Mouse (Mus musculus): Measurements from ENCODE around the gene Clk3. TPM values are rescaled to one million over a fixed set of nuclear protein-coding genes. Genes with fewer than 3 reads are reported as not detected.
A peak's percentile ranks its signal among the peaks of the same experiment; 100 is the strongest.

Gene Clk3
- polyA plus RNA-seq, 1 experiment from 2014 or later = 67.5 TPM

DNA sequence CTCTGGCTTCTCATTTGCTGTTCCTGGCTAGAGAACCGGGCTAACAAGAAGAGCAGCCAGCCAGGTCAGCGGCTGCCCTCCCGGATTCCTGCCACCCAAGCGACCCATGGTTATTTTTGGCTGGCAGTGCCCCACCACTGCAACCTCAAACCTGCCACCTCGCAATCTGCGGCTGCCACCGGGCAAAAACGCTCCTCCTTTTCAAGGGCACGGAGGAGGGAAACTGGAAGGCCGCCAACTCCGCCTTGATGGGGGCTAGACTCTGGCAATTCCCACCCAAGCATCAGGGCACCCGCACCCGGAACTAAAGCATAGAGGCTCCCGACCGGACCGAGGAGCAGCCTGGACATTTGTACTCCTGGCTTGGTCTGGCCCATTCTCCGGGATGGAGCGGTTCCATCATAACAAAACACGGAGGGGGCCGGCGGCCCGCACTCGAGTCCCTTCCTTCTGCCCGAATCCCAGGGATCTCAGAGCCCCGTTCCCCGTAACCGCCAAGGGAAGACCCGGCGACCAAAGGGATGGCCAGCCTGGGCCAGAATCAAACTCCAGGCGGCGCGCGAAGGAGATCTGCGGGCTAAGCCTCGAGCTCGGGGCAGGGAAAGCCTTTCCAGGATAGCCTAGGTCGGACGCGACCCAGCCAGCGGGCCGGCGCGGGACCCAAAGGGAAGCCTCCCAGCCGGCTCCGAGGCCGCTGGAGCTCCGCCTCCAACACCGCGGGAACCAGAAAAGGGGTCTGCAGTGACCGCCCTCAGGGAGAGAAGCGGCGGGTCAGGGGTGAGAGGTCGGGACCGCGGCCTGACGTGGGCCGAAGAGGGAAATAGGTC is 1.3 kb downstream of the Clk3 start:
- Histone ChIP-seq H3K27me3 (ENCODE audit: control insufficient read depth, insufficient read depth, low read length) (no peaks in the 10 kb centered on the region), H3K4me3 (ENCODE audit: low read length) (peak overlapping the region; percentile 91), H3K9me3 (replicated peaks; ENCODE audit: control insufficient read depth, low read length) (no peaks in the 10 kb centered on the region), H3K4me2 (ENCODE audit: low read depth, low read length) (peak overlapping the region; percentile 94), H3K36me3 (ENCODE audit: control insufficient read depth, insufficient read depth) (peaks cover 17% of the 10 kb centered on the region), H3K27ac (ENCODE audit: low read length) (peak overlapping the region; percentile 98), H3K9ac (ENCODE audit: low read length) (peak overlapping the region; percentile 96), H3K4me1 (ENCODE audit: control insufficient read depth, insufficient read depth, low read length) (peaks cover 51% of the 10 kb centered on the region)
- peak; percentile 47 for ATAC-seq (replicated peaks; ENCODE audit: extremely low read depth, insufficient read depth, low FRiP score)
- under 1% methylated on average over 57 of the region's 57 CpGs for WGBS

DNA sequence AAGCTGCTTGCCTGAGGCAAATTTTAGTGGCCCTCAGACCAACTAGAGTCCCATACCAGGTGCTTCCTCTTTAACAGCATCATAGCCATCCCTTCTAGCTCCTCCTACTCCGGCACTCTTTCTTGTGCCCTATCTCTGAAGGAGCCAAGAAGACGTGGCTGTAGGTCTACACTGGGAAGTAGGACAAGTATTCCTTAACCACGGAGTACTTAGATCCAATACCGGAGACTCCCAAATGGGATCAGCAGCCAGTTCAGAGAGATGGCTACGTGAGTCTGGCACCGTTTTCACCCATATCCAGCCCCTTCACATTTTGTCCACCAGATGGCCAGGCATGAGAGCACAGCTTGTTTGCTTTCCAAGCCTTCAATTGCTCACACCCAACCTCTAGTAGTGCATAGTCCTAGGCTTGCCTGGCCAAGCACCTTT is 3.1 kb downstream of the Clk3 start:
- Histone ChIP-seq H3K36me3 (ENCODE audit: control insufficient read depth, insufficient read depth) (peaks cover 33% of the 10 kb centered on the region), H3K4me3 (ENCODE audit: low read length) (peak overlapping the region; percentile 91; the same call in 1 of the 2 replicates), H3K4me1 (ENCODE audit: control insufficient read depth, insufficient read depth, low read length) (peaks cover 50% of the 10 kb centered on the region), H3K9me3 (replicated peaks; ENCODE audit: control insufficient read depth, low read length) (no peaks in the 10 kb centered on the region), H3K4me2 (ENCODE audit: low read depth, low read length) (peak overlapping the region; percentile 94), H3K27ac (ENCODE audit: low read length) (peak overlapping the region; percentile 98), H3K27me3 (ENCODE audit: control insufficient read depth, insufficient read depth, low read length) (no peaks in the 10 kb centered on the region), H3K9ac (ENCODE audit: low read length) (peak overlapping the region; percentile 19)
- WGBS = 36% methylated on average over 6 of the region's 6 CpGs
- no peak for ATAC-seq (replicated peaks; ENCODE audit: extremely low read depth, insufficient read depth, low FRiP score)

DNA sequence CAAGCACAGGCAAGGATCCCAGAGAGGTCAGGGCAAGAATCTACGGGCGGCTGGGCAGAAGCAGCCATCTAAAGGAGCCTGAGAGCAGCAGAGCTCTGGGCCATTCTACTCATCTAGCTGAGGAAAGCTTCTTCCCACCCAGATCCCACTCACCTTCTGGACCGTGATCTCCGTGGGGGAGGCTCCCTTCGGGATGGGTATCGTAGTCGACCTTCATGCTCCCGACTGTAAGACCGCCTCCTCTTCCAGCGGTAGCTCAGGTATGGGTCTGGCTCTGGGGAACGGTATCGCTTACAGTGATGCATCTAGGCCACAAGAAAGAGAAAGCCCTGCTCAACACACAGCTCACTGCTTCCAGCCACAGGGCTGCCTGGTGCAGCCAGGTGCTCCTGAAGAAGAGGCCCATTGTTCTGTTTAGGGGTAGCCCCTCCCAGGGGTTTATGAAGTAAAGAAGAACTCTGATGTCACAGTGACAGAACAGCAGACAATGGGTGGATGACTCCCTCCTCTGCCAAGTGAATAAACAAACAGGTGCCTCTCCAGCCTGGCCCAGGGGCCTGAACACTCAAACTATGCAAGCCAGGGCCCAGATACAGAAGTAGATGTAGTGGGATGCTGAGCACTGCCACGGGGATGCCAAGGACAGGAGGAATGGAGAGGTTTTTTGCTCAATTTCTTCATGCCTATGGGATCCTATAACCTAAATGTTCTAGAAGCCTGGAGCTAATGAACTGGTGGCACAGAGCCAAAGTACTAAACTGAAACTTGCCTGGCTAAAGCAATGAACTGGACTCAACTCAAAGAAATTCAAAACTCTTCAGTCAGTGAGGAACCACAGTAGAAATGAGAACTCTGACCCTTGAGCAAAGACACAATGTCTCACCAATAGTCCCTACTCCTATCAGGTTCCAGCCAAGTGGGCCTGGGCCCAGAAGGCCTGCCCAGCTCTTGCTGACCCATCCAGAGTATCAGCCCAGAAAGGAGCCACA is 3.8 kb downstream of the Clk3 start:
- H3K4me1 ChIP-seq (ENCODE audit: control insufficient read depth, insufficient read depth, low read length) = peaks cover 44% of the 10 kb centered on the region
- ATAC-seq (replicated peaks; ENCODE audit: extremely low read depth, insufficient read depth, low FRiP score) = no peak
- whole genome bisulfite sequencing = 84% methylated on average over 13 of the region's 13 CpGs

DNA sequence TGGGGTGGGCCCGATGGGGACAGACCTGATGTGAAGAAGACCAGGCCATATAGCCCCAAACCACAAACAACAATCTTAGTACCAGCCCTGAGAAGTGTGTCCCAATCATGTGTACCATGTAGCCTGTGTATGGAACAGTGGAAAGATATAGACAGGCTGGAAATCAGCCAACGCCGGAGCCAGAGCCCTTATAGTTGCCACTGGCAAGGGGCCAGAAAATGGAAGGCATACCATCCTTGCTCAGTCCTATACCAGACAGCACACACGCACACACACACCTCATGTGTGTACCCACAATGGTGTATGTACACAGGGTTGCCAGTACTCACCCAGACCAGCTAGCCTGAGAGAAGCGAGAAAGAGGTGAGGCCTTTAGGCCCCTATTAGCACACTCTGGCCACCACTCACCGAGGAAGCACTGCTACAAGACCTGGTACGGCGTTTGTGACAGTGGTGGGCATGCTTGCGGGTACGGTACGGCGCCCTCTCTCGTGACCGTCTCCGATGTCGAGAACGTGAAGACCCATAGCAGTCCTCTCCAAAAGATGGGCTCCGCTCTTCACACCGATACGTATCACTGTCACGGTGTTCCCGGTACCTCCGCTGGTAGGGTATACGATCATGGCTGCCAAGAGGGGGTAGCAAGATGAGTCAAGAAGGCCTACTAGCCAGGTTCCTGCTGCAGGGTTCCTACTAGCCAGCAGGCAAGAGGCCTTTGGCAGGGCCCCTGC is 5.1 kb downstream of the Clk3 start:
- Histone ChIP-seq H3K9me3 (replicated peaks; ENCODE audit: control insufficient read depth, low read length) (no peaks in the 10 kb centered on the region), H3K27ac (ENCODE audit: low read length) (no peak overlapping the region), H3K4me1 (ENCODE audit: control insufficient read depth, insufficient read depth, low read length) (peaks cover 35% of the 10 kb centered on the region), H3K9ac (ENCODE audit: low read length) (no peak overlapping the region), H3K27me3 (ENCODE audit: control insufficient read depth, insufficient read depth, low read length) (no peaks in the 10 kb centered on the region), H3K4me2 (ENCODE audit: low read depth, low read length) (no peak overlapping the region), H3K36me3 (ENCODE audit: control insufficient read depth, insufficient read depth) (peaks cover 44% of the 10 kb centered on the region), H3K4me3 (ENCODE audit: low read length) (no peak overlapping the region)
- WGBS = 91% methylated on average over 24 of the region's 24 CpGs
- no peak for ATAC-seq (replicated peaks; ENCODE audit: extremely low read depth, insufficient read depth, low FRiP score)

More for the DNA sequence above, 3.8 kb downstream of the Clk3 start:
- H3K36me3 ChIP-seq (ENCODE audit: control insufficient read depth, insufficient read depth) = peaks cover 39% of the 10 kb centered on the region
- no peaks in the 10 kb centered on the region for H3K27me3 ChIP-seq (ENCODE audit: control insufficient read depth, insufficient read depth, low read length)
- peak overlapping the region; percentile 38; the same call in 1 of the 2 replicates for H3K27ac ChIP-seq (ENCODE audit: low read length)
- H3K9ac ChIP-seq (ENCODE audit: low read length) = peak overlapping the region; percentile 12
- peak overlapping the region; percentile 94 for H3K4me2 ChIP-seq (ENCODE audit: low read depth, low read length)
- H3K4me3 ChIP-seq (ENCODE audit: low read length) = peak overlapping the region; percentile 91; the same call in 1 of the 2 replicates
- no peaks in the 10 kb centered on the region for H3K9me3 ChIP-seq (replicated peaks; ENCODE audit: control insufficient read depth, low read length)

DNA sequence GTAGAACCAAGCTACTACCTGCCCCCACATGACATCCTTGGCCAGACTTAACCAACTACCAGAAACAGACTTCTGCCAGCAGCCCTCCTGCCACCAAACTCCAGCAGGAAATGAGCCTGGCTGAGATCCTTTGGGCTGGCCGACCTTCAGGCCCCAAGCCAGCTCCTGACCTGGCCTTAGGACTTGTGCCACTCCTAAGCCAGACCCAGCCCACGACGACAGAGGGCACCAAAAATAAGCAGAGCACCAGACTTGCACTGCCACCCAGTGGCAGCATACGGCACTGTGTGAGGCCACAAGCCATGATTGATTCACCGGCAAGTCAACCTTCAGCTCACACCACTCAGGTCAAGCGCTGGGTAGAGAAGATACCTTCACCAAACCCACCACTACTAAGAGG is 6.4 kb downstream of the Clk3 start:
- peaks cover 35% of the 10 kb centered on the region for H3K4me1 ChIP-seq (ENCODE audit: control insufficient read depth, insufficient read depth, low read length)
- H3K4me2 ChIP-seq (ENCODE audit: low read depth, low read length) = no peak overlapping the region
- H3K4me3 ChIP-seq (ENCODE audit: low read length) = no peak overlapping the region
- no peaks in the 10 kb centered on the region for H3K9me3 ChIP-seq (replicated peaks; ENCODE audit: control insufficient read depth, low read length)
- H3K27me3 ChIP-seq (ENCODE audit: control insufficient read depth, insufficient read depth, low read length) = no peaks in the 10 kb centered on the region
- no peak overlapping the region for H3K27ac ChIP-seq (ENCODE audit: low read length)
- peaks cover 57% of the 10 kb centered on the region for H3K36me3 ChIP-seq (ENCODE audit: control insufficient read depth, insufficient read depth)
- no peak overlapping the region for H3K9ac ChIP-seq (ENCODE audit: low read length)
- 14% methylated on average over 6 of the region's 6 CpGs for WGBS
- ATAC-seq (replicated peaks; ENCODE audit: extremely low read depth, insufficient read depth, low FRiP score) = no peak

DNA sequence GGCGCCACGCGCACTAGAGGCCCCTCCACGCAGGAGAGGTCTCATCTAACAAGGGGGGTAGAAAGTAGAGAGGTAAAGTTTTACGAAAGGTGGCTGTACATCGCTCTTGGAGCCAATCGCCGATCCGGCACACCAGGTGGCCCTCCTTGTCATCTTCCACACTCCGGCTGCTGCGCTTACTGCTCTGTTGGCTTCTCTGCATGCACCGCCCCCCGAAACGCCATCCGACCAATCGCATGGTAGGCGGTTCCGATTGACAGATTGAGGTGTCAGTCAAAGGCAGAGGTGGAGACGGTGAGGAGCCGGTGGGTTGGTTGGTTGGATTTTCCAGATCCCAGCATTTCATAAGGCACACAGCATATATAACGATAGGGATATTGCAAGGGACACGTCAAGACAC is 7.1 kb downstream of the Clk3 start:
- Histone ChIP-seq H3K4me2 (ENCODE audit: low read depth, low read length) (no peak overlapping the region), H3K4me1 (ENCODE audit: control insufficient read depth, insufficient read depth, low read length) (peaks cover 31% of the 10 kb centered on the region), H3K4me3 (ENCODE audit: low read length) (no peak overlapping the region), H3K9ac (ENCODE audit: low read length) (no peak overlapping the region), H3K36me3 (ENCODE audit: control insufficient read depth, insufficient read depth) (peaks cover 65% of the 10 kb centered on the region), H3K27ac (ENCODE audit: low read length) (no peak overlapping the region), H3K27me3 (ENCODE audit: control insufficient read depth, insufficient read depth, low read length) (no peaks in the 10 kb centered on the region), H3K9me3 (replicated peaks; ENCODE audit: control insufficient read depth, low read length) (no peaks in the 10 kb centered on the region)
- whole genome bisulfite sequencing = 93% methylated on average over 22 of the region's 22 CpGs
- no peak for ATAC-seq (replicated peaks; ENCODE audit: extremely low read depth, insufficient read depth, low FRiP score)

DNA sequence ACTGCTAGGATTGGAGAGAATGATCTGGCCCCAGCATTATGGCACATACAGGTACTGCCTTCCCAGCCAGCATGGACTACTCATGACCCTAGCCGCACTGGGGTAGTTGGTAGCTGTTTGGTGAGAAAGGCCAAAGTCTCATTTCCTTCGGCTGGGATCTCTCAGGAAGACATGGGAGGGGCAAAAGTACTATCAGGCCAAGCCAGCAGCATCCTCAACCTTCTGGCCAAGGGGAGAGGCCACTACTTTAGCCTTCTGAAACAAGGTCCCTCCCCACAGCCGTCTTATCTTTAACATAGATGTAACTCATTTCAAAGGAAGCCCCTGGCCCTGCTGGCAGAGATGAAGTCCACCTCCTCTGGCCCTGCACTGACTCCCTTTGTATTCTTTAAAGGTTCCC is 8.1 kb downstream of the Clk3 start:
- Histone ChIP-seq H3K27ac (ENCODE audit: low read length) (no peak overlapping the region), H3K36me3 (ENCODE audit: control insufficient read depth, insufficient read depth) (peaks cover 70% of the 10 kb centered on the region), H3K9me3 (replicated peaks; ENCODE audit: control insufficient read depth, low read length) (no peaks in the 10 kb centered on the region), H3K4me3 (ENCODE audit: low read length) (no peak overlapping the region), H3K9ac (ENCODE audit: low read length) (no peak overlapping the region), H3K4me1 (ENCODE audit: control insufficient read depth, insufficient read depth, low read length) (peaks cover 22% of the 10 kb centered on the region), H3K27me3 (ENCODE audit: control insufficient read depth, insufficient read depth, low read length) (no peaks in the 10 kb centered on the region), H3K4me2 (ENCODE audit: low read depth, low read length) (no peak overlapping the region)
- WGBS = 67% methylated on average over 3 of the region's 3 CpGs
- no peak for ATAC-seq (replicated peaks; ENCODE audit: extremely low read depth, insufficient read depth, low FRiP score)

DNA sequence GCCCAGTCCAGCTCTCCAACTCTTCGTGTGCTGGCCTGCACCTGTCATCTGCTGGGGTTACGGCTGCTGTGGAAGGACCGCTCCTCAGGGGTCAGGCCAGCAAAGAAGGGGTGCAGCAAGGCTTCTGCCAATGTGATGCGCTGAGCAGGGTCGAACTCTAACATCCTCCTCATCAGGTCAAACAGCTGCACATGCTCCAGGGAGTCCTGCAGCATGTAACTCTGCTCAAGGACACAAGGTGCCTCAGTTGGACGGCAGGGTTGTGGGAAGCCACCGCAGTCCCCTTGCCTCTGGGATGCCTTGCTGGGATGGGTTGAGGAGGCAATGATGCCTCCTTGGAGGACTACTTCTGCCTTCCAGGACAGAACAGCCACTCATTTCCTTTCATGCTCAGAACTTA is 14.8 kb downstream of the Clk3 start:
- H3K9ac ChIP-seq (ENCODE audit: low read length) = no peak overlapping the region
- H3K36me3 ChIP-seq (ENCODE audit: control insufficient read depth, insufficient read depth) = peaks cover 68% of the 10 kb centered on the region
- H3K27me3 ChIP-seq (ENCODE audit: control insufficient read depth, insufficient read depth, low read length) = no peaks in the 10 kb centered on the region
- no peaks in the 10 kb centered on the region for H3K9me3 ChIP-seq (replicated peaks; ENCODE audit: control insufficient read depth, low read length)
- no peak overlapping the region for H3K27ac ChIP-seq (ENCODE audit: low read length)
- H3K4me3 ChIP-seq (ENCODE audit: low read length) = no peak overlapping the region
- H3K4me2 ChIP-seq (ENCODE audit: low read depth, low read length) = no peak overlapping the region
- 84% methylated on average over 7 of the region's 7 CpGs for WGBS
- H3K4me1 ChIP-seq (ENCODE audit: control insufficient read depth, insufficient read depth, low read length) = no peaks in the 10 kb centered on the region
- ATAC-seq (replicated peaks; ENCODE audit: extremely low read depth, insufficient read depth, low FRiP score) = no peak

All from heart, embryonic 16.5 days (tissue).